24 mouse cellular contexts compared by ENCODE assay signal in the genomic region with DNA sequence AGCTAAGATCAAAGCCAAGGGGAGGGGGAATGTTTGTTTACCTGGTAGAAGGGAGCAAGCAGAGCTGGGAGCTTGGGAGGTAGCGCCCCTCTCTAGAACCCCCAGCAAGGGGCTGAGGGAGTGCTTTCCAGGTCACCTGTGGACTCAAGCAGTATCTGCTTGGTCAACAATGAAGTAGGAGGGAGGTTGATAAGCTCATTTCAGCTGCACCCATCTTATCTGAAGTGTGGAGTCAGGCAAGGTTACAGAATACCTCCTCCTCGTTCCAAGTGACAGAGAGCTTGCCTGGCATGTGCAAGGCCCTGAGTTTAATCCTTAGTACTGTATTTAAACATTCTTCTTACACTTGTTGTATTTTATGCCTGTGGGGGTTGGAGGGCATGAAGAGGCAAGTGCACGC. TPM values are rescaled to one million over a fixed set of nuclear protein-coding genes. Genes with fewer than 3 reads are reported as not detected.
"Had no signal": no experiment of that assay in that cellular context is flagged by ENCODE, and none has a peak within 500 bp of the region (broad histone marks: within the 10 kb centered on the region; RNA-seq: fewer than 3 reads in every experiment).

No protein-coding gene starts in this region.

- H3K4me3 ChIP-seq: limb, embryonic 13.5 days; limb, embryonic 15.5 days; liver, embryonic 12.5 days; lung, embryonic 15.5 days; midbrain, embryonic 10.5 days; midbrain, embryonic 12.5 days; myocyte; neural tube, embryonic 13.5 days; neural tube, embryonic 15.5 days had no signal

- H3K27ac ChIP-seq: limb, embryonic 13.5 days; limb, embryonic 15.5 days; liver, embryonic 12.5 days; liver, embryonic 14.5 days; lung, embryonic 15.5 days; midbrain, embryonic 10.5 days; midbrain, embryonic 12.5 days; neural tube, embryonic 13.5 days; neural tube, embryonic 15.5 days had no signal

- ATAC-seq: liver, embryonic 12.5 days; midbrain, embryonic 16.5 days had no signal

- DNase-seq: lung, adult 2 months; midbrain, embryonic 14.5 days; retina, postnatal 1 day; right cerebral cortex, adult 18-20 months; right cerebral cortex, postnatal 25 days; thymus, adult 2 months; thymus, postnatal 25 days; thymus, postnatal 4 days had no signal

- H3K27me3 ChIP-seq: limb, embryonic 13.5 days; limb, embryonic 15.5 days; liver, embryonic 12.5 days; lung, embryonic 15.5 days; midbrain, embryonic 12.5 days; neural tube, embryonic 13.5 days; neural tube, embryonic 15.5 days had no signal

- H3K4me1 ChIP-seq: limb, embryonic 13.5 days; limb, embryonic 15.5 days; liver, embryonic 12.5 days; lung, embryonic 15.5 days; midbrain, embryonic 12.5 days; neural tube, embryonic 13.5 days had no signal

- H3K9ac ChIP-seq: limb, embryonic 13.5 days; limb, embryonic 15.5 days; liver, embryonic 12.5 days; liver, embryonic 14.5 days; lung, embryonic 15.5 days; midbrain, embryonic 12.5 days; neural tube, embryonic 13.5 days; neural tube, embryonic 15.5 days had no signal

- H3K36me3 ChIP-seq: limb, embryonic 13.5 days; limb, embryonic 15.5 days; liver, embryonic 12.5 days; lung, embryonic 15.5 days; midbrain, embryonic 10.5 days; midbrain, embryonic 12.5 days; neural tube, embryonic 13.5 days; neural tube, embryonic 15.5 days had no signal

- H3K4me2 ChIP-seq: limb, embryonic 13.5 days; limb, embryonic 15.5 days; liver, embryonic 12.5 days; lung, embryonic 15.5 days; midbrain, embryonic 12.5 days; neural tube, embryonic 13.5 days; neural tube, embryonic 15.5 days had no signal

- H3K9me3 ChIP-seq: limb, embryonic 13.5 days; limb, embryonic 15.5 days; liver, embryonic 12.5 days; lung, embryonic 15.5 days; midbrain, embryonic 12.5 days; neural tube, embryonic 13.5 days; neural tube, embryonic 15.5 days had no signal

RNA-seq across cellular contexts. Expression of a gene that starts 13.9 kb away (rescaled TPM):
- polyA plus RNA-seq: liver, adult 2 months; liver, embryonic 12.5 days; liver, embryonic 14.5 days; liver, embryonic 16.5 days; lung, embryonic 15.5 days; midbrain, embryonic 10.5 days; midbrain, embryonic 14.5 days; midbrain, embryonic 16.5 days; myocyte; neural tube, embryonic 11.5 days; neural tube, embryonic 13.5 days; neural tube, embryonic 15.5 days; spleen, adult 2 months; testis, adult 2 months had no signal

RNA-seq across cellular contexts. Expression of a gene that starts 25.3 kb away (rescaled TPM):
- polyA plus RNA-seq: limb, embryonic 15.5 days; liver, adult 2 months; liver, embryonic 12.5 days; liver, embryonic 14.5 days; liver, embryonic 16.5 days; lung, adult 2 months; lung, embryonic 15.5 days; midbrain, embryonic 10.5 days; midbrain, embryonic 12.5 days; midbrain, embryonic 14.5 days; neural tube, embryonic 11.5 days; neural tube, embryonic 15.5 days; spleen, adult 2 months; testis, adult 2 months had no signal

RNA-seq across cellular contexts. Expression of a gene that starts 31.4 kb away (rescaled TPM):
- polyA plus RNA-seq: limb, embryonic 13.5 days; liver, adult 2 months; liver, embryonic 12.5 days; liver, embryonic 14.5 days; liver, embryonic 16.5 days; lung, embryonic 15.5 days; midbrain, embryonic 10.5 days; midbrain, embryonic 12.5 days; midbrain, embryonic 14.5 days; midbrain, embryonic 16.5 days; myocyte; neural tube, embryonic 11.5 days; neural tube, embryonic 13.5 days; neural tube, embryonic 15.5 days; spleen, adult 2 months; testis, adult 2 months had no signal

RNA-seq across cellular contexts. Expression of a gene that starts 44.6 kb away (rescaled TPM):
- polyA plus RNA-seq: limb, embryonic 13.5 days; liver, adult 2 months; liver, embryonic 12.5 days; liver, embryonic 14.5 days; liver, embryonic 16.5 days; lung, embryonic 15.5 days; midbrain, embryonic 10.5 days; midbrain, embryonic 12.5 days; midbrain, embryonic 14.5 days; midbrain, embryonic 16.5 days; myocyte; neural tube, embryonic 11.5 days; neural tube, embryonic 13.5 days; neural tube, embryonic 15.5 days; spleen, adult 2 months; testis, adult 2 months had no signal

RNA-seq across cellular contexts. Expression of a gene that starts 58.3 kb away (rescaled TPM):
- polyA plus RNA-seq: myocyte had no signal
